Mouse (Mus musculus): Measurements from ENCODE around the gene H2-Eb1. TPM values are rescaled to one million over a fixed set of nuclear protein-coding genes. Genes with fewer than 3 reads are reported as not detected.

The H2-Eb1 gene
- polyA plus RNA-seq, 1 experiment from 2014 or later = 3.4 TPM

Other genes starting within 250 kb of the H2-Eb1 start
- 0.18 TPM in 1 of 2 replicates, not detected in the other for gene H2-Oa, start 213.5 kb upstream of the H2-Eb1 start, polyA plus RNA-seq (2015; fragmentation: Nextera tagmentation; extraction: Ambion mirVana)
- gene H2-DMa, start 186.3 kb upstream of the H2-Eb1 start, polyA plus RNA-seq (2015; fragmentation: Nextera tagmentation; extraction: Ambion mirVana) = 14.4 and 16.9 TPM in 2 replicates
- gene Brd2, start 183.2 kb upstream of the H2-Eb1 start, polyA plus RNA-seq (2015; fragmentation: Nextera tagmentation; extraction: Ambion mirVana) = 127 and 129 TPM in 2 replicates
- gene H2-DMb2, start 162.6 kb upstream of the H2-Eb1 start, polyA plus RNA-seq (2015; fragmentation: Nextera tagmentation; extraction: Ambion mirVana) = 0.27 TPM in 2 replicates
- gene H2-DMb1, start 152.8 kb upstream of the H2-Eb1 start, polyA plus RNA-seq (2015; fragmentation: Nextera tagmentation; extraction: Ambion mirVana) = 0.60 and 0.84 TPM in 2 replicates
- gene Tap1, start 118.3 kb upstream of the H2-Eb1 start, polyA plus RNA-seq (2015; fragmentation: Nextera tagmentation; extraction: Ambion mirVana) = 1.1 and 1.3 TPM in 2 replicates
- gene Psmb9, start 118.1 kb upstream of the H2-Eb1 start, polyA plus RNA-seq (2015; fragmentation: Nextera tagmentation; extraction: Ambion mirVana) = 0.89 and 1.5 TPM in 2 replicates
- 2.7 and 3.7 TPM in 2 replicates for gene Psmb8, start 108.1 kb upstream of the H2-Eb1 start, polyA plus RNA-seq (2015; fragmentation: Nextera tagmentation; extraction: Ambion mirVana)
- gene Tap2, start 102.3 kb upstream of the H2-Eb1 start, polyA plus RNA-seq (2015; fragmentation: Nextera tagmentation; extraction: Ambion mirVana) = 2.1 and 2.2 TPM in 2 replicates
- gene H2-Ob, start 67.0 kb upstream of the H2-Eb1 start, polyA plus RNA-seq (2015; fragmentation: Nextera tagmentation; extraction: Ambion mirVana) = 0.06 TPM in 1 of 2 replicates, not detected in the other
- gene H2-Ab1, start 48.2 kb upstream of the H2-Eb1 start, polyA plus RNA-seq (2015; fragmentation: Nextera tagmentation; extraction: Ambion mirVana) = 1.2 and 1.9 TPM in 2 replicates
- gene H2-Aa, start 18.0 kb upstream of the H2-Eb1 start, polyA plus RNA-seq (2015; fragmentation: Nextera tagmentation; extraction: Ambion mirVana) = 0.30 and 0.35 TPM in 2 replicates
- 0.08 and 0.13 TPM in 2 replicates for gene H2-Eb2, start 19.8 kb downstream of the H2-Eb1 start, polyA plus RNA-seq (2015; fragmentation: Nextera tagmentation; extraction: Ambion mirVana)
- not detected in 2 replicates for gene Btnl2, start 49.0 kb downstream of the H2-Eb1 start, polyA plus RNA-seq (2015; fragmentation: Nextera tagmentation; extraction: Ambion mirVana)
- not detected in 2 replicates for gene Btnl1, start 71.3 kb downstream of the H2-Eb1 start, polyA plus RNA-seq (2015; fragmentation: Nextera tagmentation; extraction: Ambion mirVana)
- gene BC051142, start 93.0 kb downstream of the H2-Eb1 start, polyA plus RNA-seq (2015; fragmentation: Nextera tagmentation; extraction: Ambion mirVana) = 3.6 and 4.1 TPM in 2 replicates
- not detected in 2 replicates for gene Btnl4, start 171.5 kb downstream of the H2-Eb1 start, polyA plus RNA-seq (2015; fragmentation: Nextera tagmentation; extraction: Ambion mirVana)
- gene Btnl6, start 211.5 kb downstream of the H2-Eb1 start, polyA plus RNA-seq (2015; fragmentation: Nextera tagmentation; extraction: Ambion mirVana) = not detected in 2 replicates

All from hindbrain, embryonic 13.5 days (tissue).